Mouse (Mus musculus) neutrophil, adult 5-6 weeks (primary cell): ENCODE measurements around the gene Akap6. TPM values are rescaled to one million over a fixed set of nuclear protein-coding genes. Genes with fewer than 3 reads are reported as not detected.

Experiments
- ATAC-seq: fragments of 151-379, 151-347 bp; 2 replicates; pipeline ENCODE4 v1.8.0; 2017; ENCODE audit warnings: mild to moderate bottlenecking, moderate TSS enrichment; ENCODE audit not compliant: insufficient number of reproducible peaks, poor library complexity, low FRiP score, severe bottlenecking; ENCODE audit errors: extremely low read depth
- total RNA-seq: library from RNA; stranded (forward); fragments of 200-1000 nt; gene quantifications from 2 replicates; pipeline ENCODE4 v1.2.3, GENCODE M21; 2017

The Akap6 gene
- total RNA-seq, result under 0.01 TPM in 2 replicates

GRCm38 (mm10) chr12:52699146-52699545 lies at the start of gene Akap6:
Gene Akap6 (plus strand): TSS chr12:52699383.
- ATAC-seq, result no peak

- ATAC-seq, result no peak
Measured at GRCm38 (mm10) chr12:52662907-52663790, 36.0 kb upstream of the Akap6 start.

- no peak for ATAC-seq
Measured at GRCm38 (mm10) chr12:52664944-52665343, 34.2 kb upstream of the Akap6 start.

- ATAC-seq, result no peak
Measured at GRCm38 (mm10) chr12:52671436-52671835, 27.7 kb upstream of the Akap6 start.

- no peak for ATAC-seq
Measured at GRCm38 (mm10) chr12:52671943-52672342, 27.2 kb upstream of the Akap6 start.

- no peak for ATAC-seq
Measured at GRCm38 (mm10) chr12:52673361-52673960, 25.7 kb upstream of the Akap6 start.

GRCm38 (mm10) chr12:52675010-52675409 lies 24.2 kb upstream of the Akap6 start:
- ATAC-seq, result no peak

- no peak for ATAC-seq
Measured at GRCm38 (mm10) chr12:52687355-52687754, 11.8 kb upstream of the Akap6 start.

- ATAC-seq, result no peak
Measured at GRCm38 (mm10) chr12:52688712-52689111, 10.5 kb upstream of the Akap6 start.

GRCm38 (mm10) chr12:52691552-52691951 lies 7.6 kb upstream of the Akap6 start:
- no peak for ATAC-seq

GRCm38 (mm10) chr12:52692290-52692974 lies 6.8 kb upstream of the Akap6 start:
- ATAC-seq, result no peak

GRCm38 (mm10) chr12:52697407-52698109 lies 1.6 kb upstream of the Akap6 start:
- ATAC-seq, result no peak

GRCm38 (mm10) chr12:52698276-52698930 lies 780 bp upstream of the Akap6 start:
- no peak for ATAC-seq

GRCm38 (mm10) chr12:52699961-52700696 lies 946 bp downstream of the Akap6 start:
- no peak for ATAC-seq

- ATAC-seq, result no peak
Measured at GRCm38 (mm10) chr12:52700697-52701191, 1.6 kb downstream of the Akap6 start.

- ATAC-seq, result peak; percentile 62; the same call in 1 of the 2 replicates
Measured at GRCm38 (mm10) chr12:52701201-52701641, 2.0 kb downstream of the Akap6 start.

GRCm38 (mm10) chr12:52702368-52702967 lies 3.3 kb downstream of the Akap6 start:
- no peak for ATAC-seq
